Mouse (Mus musculus) forelimb bud, embryonic 11.5 days (tissue): ENCODE results near the gene Scube1.
A peak's percentile ranks its signal among the peaks of the same experiment; 100 is the strongest.

Source experiments
- DNase-seq: peaks from one replicate; pipeline ENCODE4 v3.0.0-alpha.2; 2012; ENCODE audit warnings: low read depth, low spot score

Gene Scube1

GRCm38 (mm10) chr15:83566006-83566405 lies 158.8 kb downstream of the Scube1 start:
- DNase-seq = no peak

GRCm38 (mm10) chr15:83565434-83565833 lies 159.4 kb downstream of the Scube1 start:
- no peak for DNase-seq

GRCm38 (mm10) chr15:83563857-83564651 lies 160.8 kb downstream of the Scube1 start:
- peak; percentile 43 for DNase-seq

- DNase-seq = no peak
Measured at GRCm38 (mm10) chr15:83563327-83563856, 161.4 kb downstream of the Scube1 start, which contains the start of the genes Tspo and Mcat. Gene Tspo, plus strand, starts transcription at chr15:83563592. Gene Mcat, minus strand, starts transcription at chr15:83563787.

GRCm38 (mm10) chr15:83562626-83563270 lies 162.1 kb downstream of the Scube1 start:
- peak; percentile 34 for DNase-seq

GRCm38 (mm10) chr15:83560941-83561477 lies 163.8 kb downstream of the Scube1 start:
- no peak for DNase-seq

- DNase-seq = peak; percentile 91
Measured at GRCm38 (mm10) chr15:83555161-83555974, 169.5 kb downstream of the Scube1 start.
